Mouse (Mus musculus): ENCODE results near the gene Sptan1.

The Sptan1 gene

GRCm38 (mm10) chr2:29965250-29965843 lies at the start of gene Sptan1:
Gene Sptan1 (plus strand): TSS chr2:29965560.
- DNase-seq (ENCODE audit: low read depth, low spot score) = peak; percentile 92

GRCm38 (mm10) chr2:29917621-29918020 lies 47.7 kb upstream of the Sptan1 start:
- no peak for DNase-seq (ENCODE audit: low read depth, low spot score)

GRCm38 (mm10) chr2:29922011-29922410 lies 43.3 kb upstream of the Sptan1 start:
- DNase-seq (ENCODE audit: low read depth, low spot score) = peak; percentile 8

GRCm38 (mm10) chr2:29926542-29926941 lies 38.8 kb upstream of the Sptan1 start:
- no peak for DNase-seq (ENCODE audit: low read depth, low spot score)

- no peak for DNase-seq (ENCODE audit: low read depth, low spot score)
Observed at GRCm38 (mm10) chr2:29930506-29930905, 34.9 kb upstream of the Sptan1 start.

GRCm38 (mm10) chr2:29931194-29931593 lies 34.2 kb upstream of the Sptan1 start:
- no peak for DNase-seq (ENCODE audit: low read depth, low spot score)

- DNase-seq (ENCODE audit: low read depth, low spot score) = peak; percentile 87
Observed at GRCm38 (mm10) chr2:29934906-29935599, 30.3 kb upstream of the Sptan1 start, which contains the start of gene Gle1. Gene Gle1 (plus strand): TSS chr2:29935426.

- no peak for DNase-seq (ENCODE audit: low read depth, low spot score)
Observed at GRCm38 (mm10) chr2:29940073-29940472, 25.3 kb upstream of the Sptan1 start.

- DNase-seq (ENCODE audit: low read depth, low spot score) = no peak
Observed at GRCm38 (mm10) chr2:29940826-29941225, 24.5 kb upstream of the Sptan1 start.

GRCm38 (mm10) chr2:29944723-29945122 lies 20.6 kb upstream of the Sptan1 start:
- DNase-seq (ENCODE audit: low read depth, low spot score) = no peak

GRCm38 (mm10) chr2:29948896-29949295 lies 16.5 kb upstream of the Sptan1 start:
- DNase-seq (ENCODE audit: low read depth, low spot score) = no peak

GRCm38 (mm10) chr2:29961246-29961645 lies 4.1 kb upstream of the Sptan1 start:
- DNase-seq (ENCODE audit: low read depth, low spot score) = no peak

- no peak for DNase-seq (ENCODE audit: low read depth, low spot score)
Observed at GRCm38 (mm10) chr2:29964354-29965249, 758 bp upstream of the Sptan1 start.

- DNase-seq (ENCODE audit: low read depth, low spot score) = no peak
Observed at GRCm38 (mm10) chr2:29965906-29966305, 546 bp downstream of the Sptan1 start.

GRCm38 (mm10) chr2:29966826-29967225 lies 1.5 kb downstream of the Sptan1 start:
- no peak for DNase-seq (ENCODE audit: low read depth, low spot score)

- no peak for DNase-seq (ENCODE audit: low read depth, low spot score)
Observed at GRCm38 (mm10) chr2:29967768-29968167, 2.4 kb downstream of the Sptan1 start.

GRCm38 (mm10) chr2:29968638-29969037 lies 3.3 kb downstream of the Sptan1 start:
- DNase-seq (ENCODE audit: low read depth, low spot score) = no peak

- DNase-seq (ENCODE audit: low read depth, low spot score) = no peak
Observed at GRCm38 (mm10) chr2:29971838-29972635, 6.7 kb downstream of the Sptan1 start.

GRCm38 (mm10) chr2:29973525-29973924 lies 8.2 kb downstream of the Sptan1 start:
- no peak for DNase-seq (ENCODE audit: low read depth, low spot score)

- no peak for DNase-seq (ENCODE audit: low read depth, low spot score)
Observed at GRCm38 (mm10) chr2:29977307-29977706, 11.9 kb downstream of the Sptan1 start.

GRCm38 (mm10) chr2:29980661-29981060 lies 15.3 kb downstream of the Sptan1 start:
- DNase-seq (ENCODE audit: low read depth, low spot score) = no peak

All from retina, postnatal 7 days (tissue).